Mouse (Mus musculus): ENCODE data around the gene Rap1gap.

The Rap1gap gene

GRCm38 (mm10) chr4:137686303-137686702 lies 21.8 kb downstream of the Rap1gap start:
- intact Hi-C loops (cut with DNase I), result no loop called here

- intact Hi-C loops (cut with DNase I), result no loop called here
These were observed 22.8 kb downstream of the Rap1gap start for GRCm38 (mm10) chr4:137687234-137687825.

GRCm38 (mm10) chr4:137692107-137692902 lies 27.8 kb downstream of the Rap1gap start:
- intact Hi-C loops (cut with DNase I), result no loop called here

GRCm38 (mm10) chr4:137695300-137695699 lies 30.8 kb downstream of the Rap1gap start:
- intact Hi-C loops (cut with DNase I), result no loop called here

- intact Hi-C loops (cut with DNase I), result no loop called here
These were observed 31.4 kb downstream of the Rap1gap start for GRCm38 (mm10) chr4:137695900-137696299.

GRCm38 (mm10) chr4:137697156-137697885 lies 32.8 kb downstream of the Rap1gap start:
- intact Hi-C loops (cut with DNase I), result no loop called here

GRCm38 (mm10) chr4:137698076-137698985 lies 33.8 kb downstream of the Rap1gap start:
- intact Hi-C loops (cut with DNase I), result no loop called here

GRCm38 (mm10) chr4:137699264-137700211 lies 35.0 kb downstream of the Rap1gap start:
- intact Hi-C loops (cut with DNase I), result no loop called here

GRCm38 (mm10) chr4:137700960-137701359 lies 36.4 kb downstream of the Rap1gap start:
- intact Hi-C loops (cut with DNase I), result no loop called here

GRCm38 (mm10) chr4:137703077-137703476 lies 38.6 kb downstream of the Rap1gap start:
- intact Hi-C loops (cut with DNase I), result no loop called here

GRCm38 (mm10) chr4:137704561-137704960 lies 40.0 kb downstream of the Rap1gap start:
- intact Hi-C loops (cut with DNase I), result no loop called here

GRCm38 (mm10) chr4:137705379-137705778 lies 40.9 kb downstream of the Rap1gap start:
- intact Hi-C loops (cut with DNase I), result no loop called here

- intact Hi-C loops (cut with DNase I), result no loop called here
These were observed 42.0 kb downstream of the Rap1gap start for GRCm38 (mm10) chr4:137706510-137706909.

- intact Hi-C loops (cut with DNase I), result no loop called here
These were observed 42.9 kb downstream of the Rap1gap start for GRCm38 (mm10) chr4:137707216-137707990.

GRCm38 (mm10) chr4:137712963-137713362 lies 48.4 kb downstream of the Rap1gap start:
- intact Hi-C loops (cut with DNase I), result no loop called here

GRCm38 (mm10) chr4:137714020-137714624 lies 49.6 kb downstream of the Rap1gap start:
- intact Hi-C loops (cut with DNase I), result no loop called here

GRCm38 (mm10) chr4:137717005-137717404 lies 52.5 kb downstream of the Rap1gap start:
- intact Hi-C loops (cut with DNase I), result no loop called here

- intact Hi-C loops (cut with DNase I), result no loop called here
These were observed 53.1 kb downstream of the Rap1gap start for GRCm38 (mm10) chr4:137717671-137718070.

All from adrenal gland (tissue).